Mouse (Mus musculus) spleen, adult 2 months (tissue): ENCODE results near the gene Tspoap1. TPM values are rescaled to one million over a fixed set of nuclear protein-coding genes. Genes with fewer than 3 reads are reported as not detected.

ENCODE experiments used
- DNase-seq, 2 experiments: peaks; one replicate each; pipeline versions ENCODE4 v3.0.0 to v3.0.0-alpha.2; 2012 to 2021; ENCODE audit warnings: low spot score in 2 of 2, low read depth in 1 of 2
- H3K27ac ChIP-seq: fragments of 200-500 bp; 2 replicates; pipeline ENCODE4 v1.5.1; 2012; ENCODE audit warnings: low read length, inconsistent platforms; ENCODE audit not compliant: insufficient read depth
- H3K27me3 ChIP-seq: fragments of 200-500 bp; 2 replicates; pipeline ENCODE4 v1.6.1; 2012; ENCODE audit warnings: mild to moderate bottlenecking, moderate library complexity, low read length, inconsistent platforms; ENCODE audit not compliant: control insufficient read depth, insufficient read depth
- H3K36me3 ChIP-seq: fragments of 200-500 bp; 2 replicates; pipeline ENCODE4 v1.6.1; 2012; ENCODE audit warnings: mild to moderate bottlenecking, low read length, inconsistent platforms; ENCODE audit not compliant: control insufficient read depth, insufficient read depth
- H3K4me1 ChIP-seq: fragments of 200-500 bp; 2 replicates; pipeline ENCODE4 v1.6.1; 2011; ENCODE audit warnings: inconsistent platforms; ENCODE audit not compliant: control insufficient read depth, insufficient read depth, insufficient read length
- H3K4me3 ChIP-seq: fragments of 200-500 bp; 2 replicates; pipeline ENCODE4 v1.5.1; 2011; ENCODE audit warnings: mild to moderate bottlenecking, inconsistent platforms; ENCODE audit not compliant: insufficient read depth, insufficient read length; ENCODE audit errors: extremely low read depth
- CTCF ChIP-seq: fragments of 200-500 bp; IDR thresholded peaks from 2 replicates; pipeline ENCODE4 v1.5.1; 2011; ENCODE audit warnings: mild to moderate bottlenecking, inconsistent platforms; ENCODE audit not compliant: insufficient read depth, insufficient read length, insufficient replicate concordance; ENCODE audit errors: extremely low read depth
- POLR2A ChIP-seq: fragments of 200-500 bp; IDR thresholded peaks from 2 replicates; pipeline ENCODE4 v1.6.1; 2011; ENCODE audit warnings: low read depth, low read length, inconsistent platforms
- WGBS: fragments of 180-500 bp; shearing (Covaris S2); methylation state at CpG from one replicate; pipeline ENCODE4 v1.1.7; 2018; 5-methylcytosine and 5-hydroxymethylcytosine counted together
- polyA plus RNA-seq: library from polyadenylated mRNA; depleted of rRNA; stranded (reverse); fragments of >200 nt; gene quantifications from 2 replicates; pipeline ENCODE4 v1.2.3, GENCODE M21; 2012

Tspoap1 gene
- polyA plus RNA-seq, 1 experiment = 6.2 TPM

DNA sequence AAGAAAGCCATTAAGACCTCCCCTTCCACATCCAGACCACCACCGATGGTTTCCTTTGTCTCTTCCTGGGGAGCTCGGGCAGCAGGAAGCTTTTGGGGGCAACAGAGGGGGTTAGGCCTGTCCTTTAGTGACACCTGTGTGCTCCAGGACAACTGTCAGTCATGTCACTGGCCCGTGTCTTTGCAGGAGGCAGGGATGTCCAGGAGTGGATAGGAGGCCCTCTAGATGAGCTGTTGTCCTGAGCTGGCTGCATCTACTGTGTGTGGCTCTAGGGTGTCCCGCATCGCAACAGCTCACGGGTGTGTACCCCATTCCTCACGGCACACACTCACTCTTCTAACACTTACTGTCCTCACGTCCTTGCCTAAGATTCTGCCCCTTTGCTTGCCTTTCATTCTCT lies 7.1 kb upstream of the Tspoap1 start:
- no peak for TF ChIP-seq POLR2A
- no peak for TF ChIP-seq CTCF
- Histone ChIP-seq H3K4me3 (peak overlapping the region; percentile 70; the same call in 1 of the 2 replicates), H3K4me1 (peaks cover 23% of the 10 kb centered on the region; the same call in 1 of the 2 replicates), H3K27me3 (no peaks in the 10 kb centered on the region), H3K36me3 (peaks cover 18% of the 10 kb centered on the region), H3K27ac (peak overlapping the region; percentile 98)
- DNase-seq = no peak
- WGBS = 18% methylated on average over 8 of the region's 8 CpGs

DNA sequence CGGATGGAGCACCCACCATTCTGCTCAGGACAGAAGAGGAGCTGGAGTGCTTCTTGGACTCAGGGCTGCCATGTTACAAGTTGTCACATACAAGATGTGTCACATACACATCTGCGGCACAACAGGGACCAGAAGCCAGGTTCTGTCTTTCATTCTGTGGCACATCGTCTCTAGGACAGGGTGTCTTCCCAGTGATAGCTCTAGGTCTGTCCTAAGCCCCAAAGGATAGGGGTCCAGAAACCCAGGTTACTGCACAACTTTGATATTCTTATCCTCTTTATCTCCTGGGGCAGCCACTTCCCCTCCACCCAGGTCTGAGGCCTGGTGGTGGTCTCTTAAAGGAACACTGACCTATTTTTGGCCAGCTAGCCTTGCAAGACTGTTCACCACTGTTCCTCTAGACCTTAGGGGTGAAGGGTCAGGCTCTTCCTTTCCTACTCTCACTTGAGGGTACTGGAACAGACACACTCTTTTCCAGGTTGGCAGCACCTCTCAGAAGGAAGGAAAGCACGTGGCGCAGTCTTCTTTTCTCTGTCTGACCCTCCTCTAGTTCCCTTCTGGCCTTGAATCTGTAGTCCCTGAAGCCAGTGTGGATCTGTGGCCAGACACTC lies 6.3 kb upstream of the Tspoap1 start:
- 13% methylated on average over 5 of the region's 5 CpGs for WGBS
- Histone ChIP-seq H3K4me1 (peaks cover 22% of the 10 kb centered on the region; the same call in 1 of the 2 replicates), H3K36me3 (peaks cover 18% of the 10 kb centered on the region), H3K27me3 (no peaks in the 10 kb centered on the region), H3K4me3 (peak overlapping the region; percentile 70), H3K27ac (peak overlapping the region; percentile 98)
- no peak for DNase-seq
- TF ChIP-seq CTCF (no peak), POLR2A (no peak)

DNA sequence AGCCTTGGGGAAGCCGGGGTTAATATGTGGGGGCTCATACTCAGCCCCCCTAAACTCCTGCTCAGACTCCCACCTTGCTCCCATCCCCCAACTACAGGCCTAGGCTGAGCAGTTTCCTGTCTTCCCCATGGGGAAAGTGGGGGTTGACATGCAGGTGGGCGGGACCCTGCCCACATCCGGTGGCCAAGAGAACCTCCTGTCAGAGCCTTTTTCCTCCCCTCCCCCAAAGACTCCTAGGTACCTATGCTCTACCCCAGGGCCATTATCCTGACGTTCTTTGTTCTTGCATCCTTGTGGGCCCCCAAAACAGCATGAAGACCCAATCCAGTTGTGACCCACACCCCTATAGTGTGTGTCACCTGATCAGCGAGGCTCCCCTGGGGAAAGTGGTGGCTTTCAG lies 5.7 kb upstream of the Tspoap1 start:
- peak overlapping the region; percentile 98 for H3K27ac ChIP-seq
- H3K4me3 ChIP-seq = peak overlapping the region; percentile 70
- no peaks in the 10 kb centered on the region for H3K27me3 ChIP-seq
- H3K4me1 ChIP-seq = peaks cover 22% of the 10 kb centered on the region; the same call in 1 of the 2 replicates
- H3K36me3 ChIP-seq = peaks cover 18% of the 10 kb centered on the region
- DNase-seq = peak; percentile 87 to 91
- 7% methylated on average over 5 of the region's 5 CpGs for WGBS
- TF ChIP-seq CTCF = no peak
- no peak; the same call in 1 of the 2 replicates for TF ChIP-seq POLR2A

DNA sequence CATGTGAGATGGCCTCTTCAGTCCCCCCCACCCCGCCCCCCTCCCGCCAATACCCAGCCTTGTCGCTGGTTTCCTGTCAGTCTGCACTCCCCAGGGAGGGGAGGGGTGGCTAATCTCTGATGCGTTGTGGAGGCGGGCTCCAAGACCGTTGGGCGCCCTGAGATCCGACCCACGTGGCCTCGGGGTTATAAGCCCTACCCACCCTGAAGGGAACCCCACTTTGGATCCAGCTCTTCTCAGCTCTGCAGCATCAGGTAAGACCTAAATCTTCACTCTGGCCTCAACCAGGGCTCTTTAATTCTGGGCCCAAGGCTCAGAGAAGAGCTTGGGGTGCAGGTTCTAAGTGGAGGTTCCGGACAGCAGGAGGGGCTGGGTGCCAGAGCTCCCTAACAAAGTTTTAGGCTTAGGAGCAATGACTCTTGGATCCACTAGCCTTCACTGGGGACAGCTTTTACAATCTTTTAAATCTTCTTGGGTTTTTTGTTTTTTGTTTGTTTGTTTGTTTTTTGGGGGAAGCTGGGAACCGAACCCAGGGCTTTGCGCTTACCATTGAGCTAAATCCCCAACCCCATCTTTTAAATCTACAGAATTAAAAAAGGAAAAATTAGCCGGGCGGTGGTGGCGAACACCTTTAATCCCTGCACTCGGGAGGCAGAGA lies 4.9 kb upstream of the Tspoap1 start:
- Histone ChIP-seq H3K27ac (peak overlapping the region; percentile 98), H3K36me3 (peaks cover 18% of the 10 kb centered on the region), H3K4me1 (peaks cover 21% of the 10 kb centered on the region; the same call in 1 of the 2 replicates), H3K27me3 (no peaks in the 10 kb centered on the region), H3K4me3 (peak overlapping the region; percentile 85)
- TF ChIP-seq POLR2A (peak; percentile 99), CTCF (no peak)
- DNase-seq = peak; percentile 98 to 99
- WGBS = 3% methylated on average over 17 of the region's 17 CpGs

DNA sequence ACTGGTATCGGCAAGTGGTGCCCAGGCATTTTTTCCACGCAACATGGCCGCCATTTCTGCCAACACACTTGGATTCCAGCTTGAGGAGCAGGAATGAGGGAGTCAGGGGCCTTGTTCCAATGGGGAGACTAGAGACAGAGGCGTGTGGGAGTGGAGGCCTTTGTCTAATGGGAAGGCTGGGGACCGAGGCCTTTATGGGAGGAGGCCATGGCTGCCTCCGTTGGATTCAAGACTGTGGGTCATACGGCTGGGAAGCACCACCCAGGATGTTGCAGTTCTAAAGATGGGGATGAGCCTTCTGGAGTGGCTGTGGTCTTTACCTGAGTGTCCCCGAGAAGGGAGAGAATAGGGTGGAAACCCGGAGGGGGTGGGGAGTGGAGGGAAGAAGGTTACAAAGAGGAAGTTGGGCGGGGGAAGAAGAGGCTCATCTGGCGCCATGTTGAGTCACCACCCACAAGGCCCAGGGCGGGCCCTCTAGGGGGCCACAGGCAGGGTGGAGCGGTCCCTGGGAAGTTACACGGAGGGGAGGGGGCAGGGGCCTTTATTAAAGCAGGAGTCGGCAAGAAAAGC lies 4.0 kb upstream of the Tspoap1 start:
- H3K4me1 ChIP-seq = peaks cover 18% of the 10 kb centered on the region; the same call in 1 of the 2 replicates
- TF ChIP-seq CTCF (no peak), POLR2A (peak; percentile 5)

DNA sequence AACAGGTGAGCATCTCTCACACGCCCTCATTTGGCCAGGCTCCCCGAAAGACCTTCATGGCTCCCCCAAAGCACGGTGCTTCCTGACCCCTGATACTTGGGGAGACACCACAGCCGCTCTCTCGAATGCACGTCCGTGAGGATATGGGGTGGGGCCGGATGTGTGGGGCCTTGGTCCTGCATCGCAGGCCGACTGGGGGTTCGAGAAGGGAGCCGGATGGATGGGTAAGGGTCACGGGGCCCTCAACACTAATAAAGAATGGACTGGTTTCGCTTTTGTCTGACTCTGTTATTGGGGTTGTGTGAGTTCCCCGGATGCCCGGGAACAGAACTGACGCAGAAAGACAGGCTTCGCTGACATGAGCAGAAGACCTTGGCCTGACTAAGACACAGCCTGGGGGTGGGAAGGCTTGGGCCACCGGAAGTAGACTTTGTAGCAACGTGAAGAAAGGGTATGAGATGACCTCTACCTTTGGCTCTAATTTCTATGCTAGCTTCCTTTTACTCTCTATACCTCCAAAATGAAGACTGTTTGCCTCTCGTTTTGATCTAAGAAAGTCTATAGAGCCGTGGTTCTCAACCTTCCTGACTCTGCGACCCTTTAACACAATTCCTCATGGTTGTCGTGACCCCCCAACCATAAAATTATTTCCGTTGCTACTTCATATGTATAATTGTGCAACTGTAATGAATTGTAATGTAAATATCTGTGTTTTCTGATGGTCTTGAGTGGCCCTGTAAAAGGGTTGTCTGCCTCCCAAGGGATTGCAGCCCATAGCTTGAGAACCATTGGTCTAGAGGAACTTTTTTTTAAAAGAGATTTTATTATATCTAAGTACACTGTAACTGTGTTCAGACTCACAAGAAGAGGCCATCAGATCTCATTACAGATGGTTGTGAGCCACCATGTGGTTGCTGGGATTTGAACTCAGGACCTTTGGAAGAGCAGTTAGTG lies 3.1 kb upstream of the Tspoap1 start:
- 6% methylated on average over 25 of the region's 25 CpGs for WGBS
- H3K4me3 ChIP-seq = peak overlapping the region; percentile 85
- peaks cover 17% of the 10 kb centered on the region; the same call in 1 of the 2 replicates for H3K4me1 ChIP-seq
- no peak for TF ChIP-seq CTCF
- no peak for TF ChIP-seq POLR2A
- H3K36me3 ChIP-seq = peaks cover 18% of the 10 kb centered on the region
- DNase-seq = peak; percentile 54
- H3K27ac ChIP-seq = peak overlapping the region; percentile 98
- H3K27me3 ChIP-seq = no peaks in the 10 kb centered on the region

More for the DNA sequence above, 4.0 kb upstream of the Tspoap1 start:
- peak overlapping the region; percentile 85 for H3K4me3 ChIP-seq
- peaks cover 18% of the 10 kb centered on the region for H3K36me3 ChIP-seq
- peak overlapping the region; percentile 98 for H3K27ac ChIP-seq
- DNase-seq = peak; percentile 64 to 83
- 4% methylated on average over 15 of the region's 15 CpGs for WGBS
- H3K27me3 ChIP-seq = no peaks in the 10 kb centered on the region
